Mouse (Mus musculus) bone marrow, adult 2 months (tissue): ENCODE measurements around the gene Gstm5. TPM values are rescaled to one million over a fixed set of nuclear protein-coding genes. Genes with fewer than 3 reads are reported as not detected.
"Not testable (repeated sequence)": the region's sequence is repeated elsewhere in the genome, so short reads cannot be mapped to it uniquely, and the experiment has no call there.

Experiments
- H3K27ac ChIP-seq: fragments of 200-500 bp; 2 replicates; pipeline ENCODE4 v1.5.1; 2012; ENCODE audit warnings: low read depth, mild to moderate bottlenecking, control low read depth, inconsistent platforms, low read length; ENCODE audit not compliant: control insufficient read depth, poor library complexity, insufficient read depth
- H3K4me1 ChIP-seq: fragments of 200-500 bp; 2 replicates; pipeline ENCODE4 v1.6.1; 2011; ENCODE audit warnings: low read length; ENCODE audit not compliant: control insufficient read depth, insufficient read depth
- H3K4me3 ChIP-seq: fragments of 200-500 bp; replicated peaks from 2 replicates; pipeline ENCODE3; 2011; ENCODE audit warnings: mild to moderate bottlenecking, low read depth, low read length, control low read depth; ENCODE audit not compliant: control insufficient read depth
- CTCF ChIP-seq: fragments of 200-500 bp; IDR thresholded peaks from 2 replicates; pipeline ENCODE4 v1.5.1; 2011; ENCODE audit warnings: low read length, control low read depth; ENCODE audit not compliant: control insufficient read depth, insufficient read depth
- POLR2A ChIP-seq: fragments of 200-500 bp; IDR thresholded peaks from 2 replicates; pipeline ENCODE4 v1.6.1; 2011; ENCODE audit warnings: low read depth, mild to moderate bottlenecking, control low read depth, low read length, borderline replicate concordance; ENCODE audit not compliant: control insufficient read depth
- WGBS: fragments of 180-500 bp; shearing (Covaris S2); methylation state at CpG from one replicate; pipeline ENCODE4 v1.1.7; 2018; 5-methylcytosine and 5-hydroxymethylcytosine counted together
- polyA plus RNA-seq: library from polyadenylated mRNA; stranded (reverse); fragments of >200 nt; gene quantifications from 2 replicates; pipeline ENCODE4 v1.2.4, GENCODE M21; 2011; ENCODE audit warnings: low replicate concordance; ENCODE audit not compliant: missing spikeins, insufficient read depth, insufficient read length

Gstm5 gene
- polyA plus RNA-seq, 1 experiment: 40.9 TPM

GRCm38 (mm10) chr3:107853232-107854181 is 42.1 kb upstream of the Gstm5 start:
- TF ChIP-seq CTCF (no peak), POLR2A (no peak)
- Histone ChIP-seq H3K4me3 (no peak overlapping the region), H3K27ac (peak overlapping the region; percentile 87), H3K4me1 (peaks cover 16% of the 10 kb centered on the region)
- WGBS: 47% methylated on average over 17 of the region's 17 CpGs

GRCm38 (mm10) chr3:107855368-107855767 is 40.3 kb upstream of the Gstm5 start:
- no peak for TF ChIP-seq CTCF
- TF ChIP-seq POLR2A: no peak
- Histone ChIP-seq H3K4me1 (peaks cover 9% of the 10 kb centered on the region), H3K27ac (no peak overlapping the region), H3K4me3 (no peak overlapping the region)
- WGBS: 88% methylated on average over 13 of the region's 13 CpGs

GRCm38 (mm10) chr3:107857646-107858045 is 38.0 kb upstream of the Gstm5 start:
- 78% methylated on average over 6 of the region's 6 CpGs for WGBS
- no peak overlapping the region for H3K4me3 ChIP-seq
- TF ChIP-seq CTCF: no peak
- TF ChIP-seq POLR2A: no peak
- peaks cover 8% of the 10 kb centered on the region for H3K4me1 ChIP-seq
- no peak overlapping the region for H3K27ac ChIP-seq

- H3K4me1 ChIP-seq, H3K27ac ChIP-seq, H3K4me3 ChIP-seq: not testable (repeated sequence)
- WGBS: 84% methylated on average over 5 of the region's 5 CpGs
Measured at GRCm38 (mm10) chr3:107861483-107861882, 34.1 kb upstream of the Gstm5 start.

GRCm38 (mm10) chr3:107862471-107862870 is 33.1 kb upstream of the Gstm5 start:
- TF ChIP-seq CTCF: no peak
- TF ChIP-seq POLR2A: no peak
- 54% methylated on average over 2 of the region's 2 CpGs for WGBS
- H3K27ac ChIP-seq: no peak overlapping the region
- H3K4me3 ChIP-seq: no peak overlapping the region
- H3K4me1 ChIP-seq: peaks cover 1% of the 10 kb centered on the region; the same call in 1 of the 2 replicates

- no peak overlapping the region for H3K4me3 ChIP-seq
- TF ChIP-seq POLR2A: no peak
- TF ChIP-seq CTCF: no peak
- H3K27ac ChIP-seq: no peak overlapping the region
- 86% methylated on average over 5 of the region's 5 CpGs for WGBS
- peaks cover 1% of the 10 kb centered on the region; the same call in 1 of the 2 replicates for H3K4me1 ChIP-seq
Measured at GRCm38 (mm10) chr3:107863471-107863870, 32.1 kb upstream of the Gstm5 start.

- H3K27ac ChIP-seq: no peak overlapping the region
- H3K4me3 ChIP-seq: no peak overlapping the region
- TF ChIP-seq CTCF: peak; percentile 75
- TF ChIP-seq POLR2A: no peak
- 10% methylated on average over 2 of the region's 2 CpGs for WGBS
- H3K4me1 ChIP-seq: peaks cover 1% of the 10 kb centered on the region; the same call in 1 of the 2 replicates
Measured at GRCm38 (mm10) chr3:107863898-107864603, 31.6 kb upstream of the Gstm5 start.

GRCm38 (mm10) chr3:107865364-107866091 is 30.1 kb upstream of the Gstm5 start:
- no peak overlapping the region for H3K27ac ChIP-seq
- H3K4me1 ChIP-seq: peaks cover 1% of the 10 kb centered on the region; the same call in 1 of the 2 replicates
- TF ChIP-seq CTCF: no peak
- TF ChIP-seq POLR2A: no peak
- 81% methylated on average over 10 of the region's 10 CpGs for WGBS
- H3K4me3 ChIP-seq: no peak overlapping the region
